Mouse (Mus musculus) thymus, adult 2 months (tissue): ENCODE data around the gene Trcg1.

Experiments
- CTCF ChIP-seq: fragments of 200-500 bp; IDR thresholded peaks from 2 replicates; pipeline ENCODE4 v1.5.1; 2012; ENCODE audit warnings: mild to moderate bottlenecking, control low read depth, low read length, moderate library complexity, borderline replicate concordance; ENCODE audit not compliant: control insufficient read depth, poor library complexity, insufficient read depth; ENCODE audit errors: extremely low read depth
- POLR2A ChIP-seq: fragments of 200-500 bp; IDR thresholded peaks from 2 replicates; pipeline ENCODE4 v1.6.1; 2012; ENCODE audit warnings: mild to moderate bottlenecking, low read length, control low read depth, moderate library complexity; ENCODE audit not compliant: control insufficient read depth, poor library complexity, insufficient read depth; ENCODE audit errors: extremely low read depth

DNA sequence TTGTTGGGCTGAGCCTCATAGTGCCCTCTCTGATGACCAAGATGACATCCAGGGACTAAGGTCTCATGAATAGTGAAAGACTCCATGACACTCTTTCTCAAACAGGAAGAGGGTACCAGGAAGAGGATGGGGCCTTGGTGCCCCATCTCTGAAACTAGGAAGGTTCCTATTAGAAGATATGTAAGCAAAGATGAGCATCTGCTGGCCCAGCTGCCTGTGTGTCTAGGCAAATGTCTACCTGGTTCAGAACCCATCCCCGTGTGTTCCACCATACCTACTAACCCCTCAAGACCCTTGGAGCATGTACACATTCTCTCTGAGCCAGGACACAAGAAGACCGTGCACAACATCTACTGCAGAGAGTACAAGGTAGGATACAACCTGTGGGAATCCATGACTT is at the start of gene Trcg1:
- TF ChIP-seq POLR2A, result no peak
- TF ChIP-seq CTCF, result no peak
